Mouse (Mus musculus) forebrain, embryonic 14.5 days (tissue): ENCODE data around the gene Fam13a. TPM values are rescaled to one million over a fixed set of nuclear protein-coding genes. Genes with fewer than 3 reads are reported as not detected.

Experiments
- ATAC-seq: fragments of 200-750 bp; cut with Nextera tagmentation; 2 replicates; pipeline ENCODE4 v1.8.0; 2017; ENCODE audit warnings: mild to moderate bottlenecking, moderate library complexity
- DNase-seq: peaks from one replicate; pipeline ENCODE4 v3.0.0-alpha.2; 2015; ENCODE audit warnings: low spot score
- H3K27ac ChIP-seq: fragments of 300-500 bp; sonication (generic); 2 replicates; pipeline ENCODE4 v1.5.1; 2014; ENCODE audit warnings: low read depth, mild to moderate bottlenecking, control low read depth, low read length, moderate library complexity
- H3K27me3 ChIP-seq: fragments of 300-500 bp; sonication (generic); replicated peaks from 2 replicates; pipeline ENCODE4 v1.6.1; 2014; ENCODE audit warnings: low read length, control low read depth, mixed read lengths; ENCODE audit not compliant: control insufficient read depth, insufficient read depth
- H3K36me3 ChIP-seq: fragments of 300-500 bp; sonication (generic); 2 replicates; pipeline ENCODE4 v1.6.1; 2014; ENCODE audit warnings: low read length, control low read depth; ENCODE audit not compliant: control insufficient read depth, insufficient read depth
- H3K4me1 ChIP-seq: fragments of 300-500 bp; sonication (generic); 2 replicates; pipeline ENCODE4 v1.6.1; 2014; ENCODE audit warnings: antibody characterized with exemption, low read length, control low read depth; ENCODE audit not compliant: control insufficient read depth, insufficient read depth
- H3K4me2 ChIP-seq: fragments of 300-500 bp; sonication (generic); 2 replicates; pipeline ENCODE4 v1.6.1; 2014; ENCODE audit warnings: mild to moderate bottlenecking, control low read depth, low read length
- H3K4me3 ChIP-seq: fragments of 300-500 bp; sonication (generic); 2 replicates; pipeline ENCODE4 v1.5.1; 2014; ENCODE audit warnings: low read depth, low read length, control low read depth
- H3K9ac ChIP-seq: fragments of 300-500 bp; sonication (generic); 2 replicates; pipeline ENCODE4 v1.6.1; 2014; ENCODE audit warnings: mild to moderate bottlenecking, low read length, control low read depth, moderate library complexity
- H3K9me3 ChIP-seq: fragments of 300-500 bp; sonication (generic); replicated peaks from 2 replicates; pipeline ENCODE4 v1.6.1; 2016; ENCODE audit warnings: low read length, control low read depth, mixed read lengths; ENCODE audit not compliant: control insufficient read depth
- WGBS: fragments of 180-500 bp; shearing (Covaris S2); extraction: QIAGEN DNeasy Blood & Tissue Kit; methylation state at CpG from one replicate; pipeline ENCODE4 v1.1.7; 2014; 5-methylcytosine and 5-hydroxymethylcytosine counted together
- polyA plus RNA-seq: library from polyadenylated mRNA; unstranded; fragments of >200 nt; fragmentation: Nextera tagmentation; extraction: Ambion mirVana; gene quantifications from 2 replicates; pipeline ENCODE4 v1.2.1, GENCODE M21; 2014

Gene Fam13a
- polyA plus RNA-seq, 1 experiment from 2014 or later = 6.5 TPM

DNA sequence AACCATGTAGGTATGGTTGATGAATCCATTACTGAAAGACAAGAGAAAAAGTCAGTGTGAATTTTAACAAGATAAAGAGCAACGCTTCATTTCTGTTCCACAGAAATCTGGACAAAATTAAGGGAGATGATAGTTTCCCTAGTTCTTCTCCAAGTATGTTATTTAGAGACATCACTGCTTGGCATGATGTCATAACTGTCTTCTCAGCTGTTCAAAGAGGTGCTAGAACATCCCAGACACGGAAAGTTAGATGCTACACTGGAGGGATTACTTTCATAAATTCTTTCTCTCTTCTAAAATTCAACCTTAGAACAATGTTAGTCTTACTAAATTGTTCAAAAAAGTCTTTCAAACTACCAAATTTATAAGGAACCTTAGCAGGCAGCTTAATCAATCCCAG is 63.8 kb downstream of the Fam13a start:
- DNase-seq (no peak), ATAC-seq (no peak)
- Histone ChIP-seq H3K9ac (no peak overlapping the region), H3K27me3 (no peaks in the 10 kb centered on the region), H3K4me3 (no peak overlapping the region), H3K27ac (no peak overlapping the region), H3K4me2 (no peak overlapping the region), H3K36me3 (no peaks in the 10 kb centered on the region), H3K9me3 (no peaks in the 10 kb centered on the region), H3K4me1 (no peaks in the 10 kb centered on the region; the same call in 1 of the 2 replicates)
- WGBS = 94% methylated on average over 2 of the region's 2 CpGs

DNA sequence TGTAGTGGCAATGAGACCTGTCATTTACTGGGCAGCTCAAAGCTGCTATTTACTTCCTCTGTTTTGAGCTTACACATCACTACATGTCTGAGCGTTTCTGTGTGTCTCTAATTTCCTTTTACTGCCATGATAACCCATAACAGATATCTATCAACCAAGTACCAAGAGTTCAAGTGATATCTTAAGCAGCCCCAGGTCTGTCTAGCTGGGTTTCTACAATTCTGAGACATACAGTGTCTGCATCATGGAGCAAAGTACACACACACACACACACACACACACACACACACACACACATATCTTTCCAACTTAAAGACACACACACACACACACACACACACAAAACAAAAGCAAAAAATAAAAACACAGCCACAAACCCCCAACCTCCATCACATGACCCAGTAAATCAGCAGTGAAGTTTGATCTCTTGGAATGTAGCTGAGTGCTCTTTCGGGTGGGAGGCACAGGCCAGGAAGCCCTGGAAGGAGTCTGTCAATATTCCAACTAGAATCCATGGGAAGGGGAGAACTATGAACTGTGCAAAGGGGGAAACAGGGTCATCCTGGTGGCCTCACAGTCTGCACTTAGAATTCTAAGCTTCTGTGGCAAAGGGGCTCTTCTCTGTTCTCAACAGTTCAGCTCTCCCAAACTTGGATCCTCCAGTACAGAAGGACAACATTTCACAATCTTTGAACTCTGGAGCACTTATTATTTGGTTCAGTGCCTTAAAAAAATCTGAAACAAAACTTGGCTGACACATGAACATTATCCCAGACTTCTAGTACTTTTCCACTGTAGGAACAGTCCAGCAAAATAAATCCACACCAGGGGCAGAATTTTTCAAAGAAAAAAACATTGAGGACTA is 73.0 kb downstream of the Fam13a start:
- H3K4me2 ChIP-seq = no peak overlapping the region
- H3K9ac ChIP-seq = no peak overlapping the region
- DNase-seq (no peak), ATAC-seq (no peak)
- no peak overlapping the region for H3K27ac ChIP-seq
- no peaks in the 10 kb centered on the region for H3K9me3 ChIP-seq
- 84% methylated on average over 2 of the region's 2 CpGs for WGBS
- H3K27me3 ChIP-seq = no peaks in the 10 kb centered on the region
- H3K4me3 ChIP-seq = no peak overlapping the region
- H3K36me3 ChIP-seq = no peaks in the 10 kb centered on the region
- no peaks in the 10 kb centered on the region for H3K4me1 ChIP-seq

- ATAC-seq (no peak), DNase-seq (no peak)
- H3K27me3 ChIP-seq = no peaks in the 10 kb centered on the region
Observed at GRCm38 (mm10) chr6:58950410-58950809, 73.9 kb downstream of the Fam13a start.

GRCm38 (mm10) chr6:58946840-58947239 is 77.5 kb downstream of the Fam13a start:
- 73% methylated on average over 4 of the region's 4 CpGs for WGBS
- no peak overlapping the region for H3K27ac ChIP-seq
- H3K36me3 ChIP-seq = no peaks in the 10 kb centered on the region
- no peaks in the 10 kb centered on the region for H3K27me3 ChIP-seq
- H3K9ac ChIP-seq = no peak overlapping the region
- ATAC-seq (no peak), DNase-seq (no peak)
- H3K9me3 ChIP-seq = no peaks in the 10 kb centered on the region
- H3K4me1 ChIP-seq = no peaks in the 10 kb centered on the region
- H3K4me2 ChIP-seq = no peak overlapping the region
- no peak overlapping the region for H3K4me3 ChIP-seq

More at GRCm38 (mm10) chr6:58950410-58950809, 73.9 kb downstream of the Fam13a start:
- no peak overlapping the region for H3K4me2 ChIP-seq
- no peaks in the 10 kb centered on the region for H3K36me3 ChIP-seq
- no peak overlapping the region for H3K27ac ChIP-seq
- no peaks in the 10 kb centered on the region for H3K9me3 ChIP-seq
- 92% methylated on average over 1 of the region's 1 CpGs for WGBS
- H3K4me3 ChIP-seq = no peak overlapping the region
- H3K9ac ChIP-seq = no peak overlapping the region
- no peaks in the 10 kb centered on the region for H3K4me1 ChIP-seq

DNA sequence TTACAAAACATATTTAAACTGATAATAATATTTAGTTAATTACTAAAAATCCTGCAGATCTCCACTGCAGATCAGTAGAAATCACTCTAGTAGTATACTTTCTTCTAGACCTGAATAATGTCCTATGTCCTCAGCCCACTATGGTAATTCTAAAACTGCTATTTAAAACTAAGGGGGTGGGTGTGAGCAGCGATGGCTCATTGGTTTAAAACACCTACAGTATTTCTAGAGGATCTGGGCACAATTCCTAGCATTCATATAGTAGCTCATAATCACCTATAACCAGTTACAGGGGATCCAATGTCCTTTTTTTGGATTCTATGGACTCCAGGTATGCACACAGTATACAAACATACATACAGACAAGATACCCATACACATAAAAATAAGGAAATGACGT is 78.1 kb downstream of the Fam13a start:
- Histone ChIP-seq H3K4me3 (no peak overlapping the region), H3K36me3 (no peaks in the 10 kb centered on the region), H3K9me3 (no peaks in the 10 kb centered on the region), H3K27ac (no peak overlapping the region), H3K9ac (no peak overlapping the region), H3K4me2 (no peak overlapping the region), H3K4me1 (no peaks in the 10 kb centered on the region), H3K27me3 (no peaks in the 10 kb centered on the region)
- no peak for DNase-seq
- 70% methylated on average over 2 of the region's 2 CpGs for WGBS
- ATAC-seq = no peak

DNA sequence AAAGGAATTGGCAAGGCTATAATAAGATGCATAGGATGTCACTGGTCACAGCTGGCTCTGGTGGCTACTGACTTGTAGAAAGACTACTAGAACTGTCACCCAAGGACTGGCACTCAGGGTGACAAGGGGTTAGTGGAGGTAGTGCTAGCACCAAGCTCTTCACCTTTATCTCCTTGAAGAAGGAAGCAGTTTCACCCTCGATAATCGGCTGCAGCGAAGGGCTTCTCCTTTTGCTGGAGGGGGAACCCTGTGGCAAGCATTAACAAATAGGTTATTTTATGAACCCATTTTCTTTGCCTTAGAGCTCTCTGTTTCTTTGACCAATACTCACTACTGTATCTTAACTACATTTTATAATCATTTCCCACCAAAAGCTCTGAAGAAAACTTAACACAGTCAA is 80.4 kb downstream of the Fam13a start:
- no peak overlapping the region for H3K9ac ChIP-seq
- H3K4me1 ChIP-seq = no peaks in the 10 kb centered on the region
- ATAC-seq = no peak
- no peak for DNase-seq
- no peaks in the 10 kb centered on the region for H3K9me3 ChIP-seq
- no peak overlapping the region for H3K27ac ChIP-seq
- H3K27me3 ChIP-seq = no peaks in the 10 kb centered on the region
- 92% methylated on average over 3 of the region's 3 CpGs for WGBS
- H3K4me3 ChIP-seq = no peak overlapping the region
- no peak overlapping the region for H3K4me2 ChIP-seq
- H3K36me3 ChIP-seq = no peaks in the 10 kb centered on the region

DNA sequence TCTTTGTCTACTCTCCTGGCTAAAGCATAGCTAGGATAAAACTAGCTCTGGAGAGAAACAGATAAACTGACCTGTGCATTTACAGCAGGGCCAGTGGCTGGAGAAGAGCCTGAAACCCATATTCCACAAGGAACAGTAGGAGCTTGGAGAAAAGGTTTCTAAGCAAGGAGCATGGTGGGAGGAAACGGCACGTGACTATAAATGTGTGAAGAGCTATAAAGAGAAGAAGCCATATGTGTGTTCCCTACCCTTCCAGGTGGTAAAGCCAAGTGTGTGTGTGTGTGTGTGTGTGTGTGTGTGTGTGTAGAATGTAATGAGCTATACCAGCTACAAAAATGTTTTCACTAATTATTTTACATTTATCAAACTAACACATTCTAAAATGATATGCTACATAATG is 82.1 kb downstream of the Fam13a start:
- Histone ChIP-seq H3K4me2 (no peak overlapping the region), H3K9me3 (no peaks in the 10 kb centered on the region), H3K9ac (no peak overlapping the region), H3K27me3 (no peaks in the 10 kb centered on the region), H3K4me1 (no peaks in the 10 kb centered on the region), H3K4me3 (no peak overlapping the region), H3K27ac (no peak overlapping the region), H3K36me3 (no peaks in the 10 kb centered on the region)
- no peak for DNase-seq
- ATAC-seq = no peak
- WGBS = 76% methylated on average over 2 of the region's 2 CpGs

DNA sequence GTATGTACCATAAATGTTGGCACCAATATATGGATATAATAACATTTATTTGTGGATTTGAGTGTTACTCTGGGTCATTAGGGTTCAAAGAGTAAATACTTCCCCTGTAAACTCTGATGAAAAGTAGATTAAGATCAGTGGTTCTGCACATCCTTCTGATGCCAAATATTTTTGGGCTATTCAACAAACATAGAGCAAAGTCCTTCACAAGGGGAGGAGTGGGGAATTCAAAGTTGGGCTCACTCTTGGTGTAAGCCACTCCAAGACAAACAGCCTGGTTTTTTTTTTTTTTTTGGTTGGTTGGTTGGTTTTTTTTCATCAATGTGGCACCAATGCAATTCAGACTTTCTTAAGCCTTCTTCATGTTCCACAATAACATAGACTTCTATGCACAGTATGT is 86.6 kb downstream of the Fam13a start:
- Histone ChIP-seq H3K9me3 (no peaks in the 10 kb centered on the region), H3K4me1 (peaks cover 3% of the 10 kb centered on the region; the same call in 1 of the 2 replicates), H3K27ac (no peak overlapping the region), H3K27me3 (no peaks in the 10 kb centered on the region), H3K9ac (no peak overlapping the region), H3K4me2 (no peak overlapping the region), H3K4me3 (no peak overlapping the region), H3K36me3 (no peaks in the 10 kb centered on the region)
- ATAC-seq (no peak), DNase-seq (no peak)

DNA sequence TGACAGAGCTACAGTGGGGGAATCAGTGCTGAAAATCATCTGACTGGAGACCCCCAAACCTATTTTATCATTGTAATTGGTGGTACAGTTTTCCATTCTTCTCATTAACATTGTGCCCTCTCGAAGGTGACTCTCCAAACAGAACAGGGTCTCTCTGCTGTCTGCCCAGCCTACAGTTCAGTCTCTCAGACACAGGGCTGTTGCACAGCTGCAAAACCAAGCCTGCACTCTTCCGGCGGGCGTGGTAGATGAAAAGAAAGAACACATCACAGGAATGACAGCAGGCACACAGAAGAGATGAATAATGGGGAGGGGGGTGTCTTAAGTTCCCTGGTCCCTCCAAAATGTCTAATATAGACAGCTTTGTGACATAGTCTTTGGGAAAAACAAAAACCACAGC is 90.2 kb downstream of the Fam13a start:
- peak overlapping the region; percentile 78 for H3K27ac ChIP-seq

More for the DNA sequence above, 90.2 kb downstream of the Fam13a start:
- Histone ChIP-seq H3K27me3 (no peaks in the 10 kb centered on the region), H3K36me3 (no peaks in the 10 kb centered on the region), H3K4me2 (no peak overlapping the region), H3K4me3 (no peak overlapping the region), H3K4me1 (peaks cover 10% of the 10 kb centered on the region; the same call in 1 of the 2 replicates), H3K9me3 (no peaks in the 10 kb centered on the region), H3K9ac (0 out of 2 replicates have a peak overlapping the region, but pooled peaks have one; percentile 22)
- DNase-seq = peak; percentile 29
- 26% methylated on average over 4 of the region's 4 CpGs for WGBS
- ATAC-seq = peak; percentile 29; the same call in 1 of the 2 replicates
